Mouse (Mus musculus) forebrain, postnatal 0 days (tissue): ENCODE results near the gene Gm3233. TPM values are rescaled to one million over a fixed set of nuclear protein-coding genes. Genes with fewer than 3 reads are reported as not detected.
"Not testable (repeated sequence)": the region's sequence is repeated elsewhere in the genome, so short reads cannot be mapped to it uniquely, and the experiment has no call there.

Experiments used
- ATAC-seq: fragments of 200-750 bp; cut with Nextera tagmentation; 2 replicates; pipeline ENCODE4 v1.8.0; 2017; ENCODE audit warnings: mild to moderate bottlenecking, moderate library complexity
- DNase-seq: peaks from one replicate; pipeline ENCODE4 v3.0.0-alpha.2; 2015
- H3K27ac ChIP-seq: fragments of 300-500 bp; sonication (generic); 2 replicates; pipeline ENCODE4 v1.5.1; 2014; ENCODE audit warnings: low read depth, mild to moderate bottlenecking, antibody characterized with exemption, low read length, moderate library complexity, mixed read lengths
- H3K27me3 ChIP-seq: fragments of 300-500 bp; sonication (generic); 2 replicates; pipeline ENCODE4 v1.6.1; 2014; ENCODE audit warnings: mild to moderate bottlenecking, low read length, mixed read lengths; ENCODE audit not compliant: insufficient read depth
- H3K36me3 ChIP-seq: fragments of 300-500 bp; sonication (generic); 2 replicates; pipeline ENCODE4 v1.6.1; 2014; ENCODE audit warnings: mild to moderate bottlenecking, moderate library complexity; ENCODE audit not compliant: insufficient read depth
- H3K4me1 ChIP-seq: fragments of 300-500 bp; sonication (generic); 2 replicates; pipeline ENCODE4 v1.6.1; 2014; ENCODE audit warnings: antibody characterized with exemption; ENCODE audit not compliant: insufficient read depth
- H3K4me2 ChIP-seq: fragments of 300-500 bp; sonication (generic); 2 replicates; pipeline ENCODE4 v1.6.1; 2014; ENCODE audit warnings: low read depth, mild to moderate bottlenecking, moderate library complexity
- H3K4me3 ChIP-seq: fragments of 300-500 bp; sonication (generic); 2 replicates; pipeline ENCODE4 v1.5.1; 2014; ENCODE audit warnings: low read depth, low read length, mixed read lengths
- H3K9ac ChIP-seq: fragments of 300-500 bp; sonication (generic); 2 replicates; pipeline ENCODE4 v1.6.1; 2014; ENCODE audit warnings: mild to moderate bottlenecking
- H3K9me3 ChIP-seq: fragments of 300-500 bp; sonication (generic); 2 replicates; pipeline ENCODE4 v1.6.1; 2016; ENCODE audit warnings: low read length
- CTCF ChIP-seq: sonication (generic); IDR thresholded peaks from 2 replicates; pipeline ENCODE4 v1.5.1; 2016; ENCODE audit warnings: antibody characterized with exemption, control low read depth, low read depth
- WGBS: fragments of 180-500 bp; shearing (Covaris S2); extraction: QIAGEN DNeasy Blood & Tissue Kit; methylation state at CpG from one replicate; pipeline ENCODE4 v1.1.7; 2014; 5-methylcytosine and 5-hydroxymethylcytosine counted together
- polyA plus RNA-seq: library from polyadenylated mRNA; unstranded; fragments of >200 nt; fragmentation: Nextera tagmentation; extraction: Ambion mirVana; gene quantifications from 2 replicates; pipeline ENCODE4 v1.2.1, GENCODE M21; 2015
- total RNA-seq: library from RNA; depleted of rRNA; stranded (reverse); fragments of >200 nt; gene quantifications from 2 replicates; pipeline ENCODE4 v1.2.3, GENCODE M21; 2014; rRNA removed

Gene Gm3233
- total RNA-seq, result not detected in 2 replicates
- polyA plus RNA-seq, result not detected in 2 replicates

DNA sequence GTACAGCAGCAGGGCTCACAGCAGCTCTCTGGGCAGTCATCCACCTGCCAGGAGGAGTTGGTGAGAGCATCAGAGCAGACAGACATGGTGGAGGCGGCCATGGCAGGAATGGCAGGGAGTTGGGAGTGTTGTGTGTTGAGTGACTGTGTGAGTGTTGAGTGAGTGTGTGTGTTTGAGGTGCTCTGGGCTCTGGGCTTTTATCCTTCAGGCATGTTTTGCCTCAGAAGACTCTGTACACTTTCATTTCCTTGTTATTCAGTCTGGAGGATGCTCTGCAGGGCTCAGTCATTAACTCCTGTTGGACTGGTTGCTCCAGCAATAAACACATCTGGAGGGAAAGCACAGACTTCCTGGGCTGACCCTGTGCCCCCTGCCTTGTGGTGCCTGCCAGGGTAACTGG is at the start of gene Gm3233:
Gm3233 (minus strand) TSS at position 101 of the 400 bp plus-strand sequence.
- not testable (repeated sequence) for H3K9me3 ChIP-seq, H3K27ac ChIP-seq, ATAC-seq, H3K4me2 ChIP-seq, H3K4me1 ChIP-seq, H3K36me3 ChIP-seq, H3K9ac ChIP-seq, H3K27me3 ChIP-seq, DNase-seq, H3K4me3 ChIP-seq
- WGBS, result no CpG with 5 or more reads among the region's 1 CpGs

DNA sequence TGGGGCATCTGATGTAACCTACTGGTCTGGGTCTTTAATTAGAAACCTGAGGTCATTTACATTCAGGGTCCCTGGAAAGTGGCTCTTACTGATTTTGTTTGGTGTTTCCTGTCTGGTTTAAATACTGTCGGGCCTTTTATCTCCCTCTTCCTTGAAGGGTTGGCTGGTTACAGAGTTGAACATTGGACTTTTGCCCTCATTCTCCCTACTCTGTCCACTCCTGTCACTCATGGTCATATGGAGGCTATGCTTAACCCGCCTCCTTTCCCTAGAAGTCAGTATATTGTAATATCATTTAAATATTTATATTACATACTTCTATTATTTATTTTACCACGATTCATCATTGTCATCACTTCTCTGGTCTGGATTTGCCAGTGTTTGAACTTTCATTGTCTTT is 44.6 kb upstream of the Gm3233 start:
- Histone ChIP-seq H3K9me3 (no peaks in the 10 kb centered on the region), H3K27me3 (no peaks in the 10 kb centered on the region), H3K4me2 (no peak overlapping the region), H3K4me1 (no peaks in the 10 kb centered on the region), H3K36me3 (no peaks in the 10 kb centered on the region), H3K4me3 (no peak overlapping the region), H3K27ac (no peak overlapping the region), H3K9ac (no peak overlapping the region)
- TF ChIP-seq CTCF, result no peak
- WGBS, result 78% methylated on average over 3 of the region's 3 CpGs
- DNase-seq (no peak), ATAC-seq (no peak)

DNA sequence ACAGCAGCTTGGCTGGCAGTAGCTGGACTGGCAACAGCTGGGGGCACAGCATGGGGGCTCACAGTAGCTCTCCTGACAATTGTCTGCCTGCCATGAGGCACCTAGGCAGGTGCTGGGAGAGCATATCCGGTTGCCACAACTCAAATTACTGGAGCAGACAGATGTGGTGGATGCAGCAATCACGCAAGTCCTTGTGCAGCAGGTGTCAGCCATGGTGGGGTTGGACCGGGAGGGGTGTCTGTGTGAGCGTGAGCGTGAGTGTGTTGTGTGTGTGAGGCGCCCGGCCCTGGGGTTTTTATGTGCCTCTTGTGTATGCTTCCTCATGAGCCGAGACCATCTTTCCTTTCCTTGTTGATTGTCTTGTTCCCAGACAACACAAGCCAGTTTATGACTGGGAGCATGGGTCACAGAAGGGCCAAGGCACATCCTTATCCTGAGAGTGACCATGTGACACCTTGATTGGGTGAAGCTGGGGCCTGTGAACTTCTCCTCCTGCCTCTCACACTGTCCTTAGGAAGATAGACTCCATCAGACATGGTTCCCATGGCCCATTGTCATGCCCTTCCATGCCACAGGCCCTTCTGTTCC is 39.5 kb upstream of the Gm3233 start, which contains the start of gene Gm19668:
Gm19668 (minus strand) TSS at position 213 of the 588 bp plus-strand sequence.
- Histone ChIP-seq H3K36me3 (no peaks in the 10 kb centered on the region), H3K27me3 (no peaks in the 10 kb centered on the region), H3K4me3 (no peak within 1 kb of the TSS), H3K27ac (no peak within 1 kb of the TSS), H3K9me3 (no peaks in the 10 kb centered on the region), H3K9ac (no peak within 1 kb of the TSS), H3K4me2 (no peak within 1 kb of the TSS), H3K4me1 (no peaks in the 10 kb centered on the region)
- TF ChIP-seq CTCF, result no peak
- ATAC-seq, result no peak
- WGBS, result 61% methylated on average over 8 of the region's 8 CpGs
- DNase-seq, result no peak

DNA sequence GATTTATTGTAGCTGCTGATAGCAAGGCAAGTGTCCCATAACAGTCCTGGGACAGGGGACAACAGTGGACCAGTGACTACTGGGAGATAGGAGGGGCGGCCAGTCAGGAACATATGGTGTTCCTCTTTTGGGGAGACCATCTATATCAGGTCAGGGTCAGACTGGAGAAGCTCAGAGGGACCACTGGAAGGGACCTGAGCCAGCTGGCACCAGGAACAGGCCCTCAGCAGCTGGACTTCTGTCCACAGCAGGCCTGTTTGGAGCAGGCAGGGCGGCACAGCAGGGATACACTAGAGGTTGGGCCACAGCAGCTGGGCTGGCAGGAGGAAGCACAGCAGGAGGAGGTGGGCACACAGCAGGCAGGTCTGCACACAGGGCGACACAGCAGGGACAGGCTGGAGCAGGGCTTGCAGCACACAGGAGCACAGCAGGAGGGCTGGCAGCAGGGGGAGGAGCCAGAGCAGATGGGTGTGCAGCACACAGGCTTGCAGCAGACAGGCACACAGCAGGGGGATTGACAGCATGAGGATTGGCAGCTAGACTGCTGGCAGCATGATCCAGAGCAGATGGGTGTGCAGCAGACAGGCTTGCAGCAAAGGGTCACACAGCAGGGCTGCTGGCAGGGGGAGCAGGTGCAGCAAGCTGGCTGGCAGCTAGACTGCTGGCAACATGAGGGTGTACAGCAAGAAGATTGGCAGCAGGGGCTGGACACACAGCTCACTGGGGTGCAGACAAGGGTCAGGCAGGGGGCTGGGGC is 38.9 kb upstream of the Gm3233 start:
- 54% methylated on average over 2 of the region's 3 CpGs for WGBS
- not testable (repeated sequence) for H3K4me1 ChIP-seq, H3K27ac ChIP-seq, H3K27me3 ChIP-seq, H3K4me2 ChIP-seq, DNase-seq, H3K9ac ChIP-seq, H3K36me3 ChIP-seq, ATAC-seq, H3K9me3 ChIP-seq, H3K4me3 ChIP-seq

DNA sequence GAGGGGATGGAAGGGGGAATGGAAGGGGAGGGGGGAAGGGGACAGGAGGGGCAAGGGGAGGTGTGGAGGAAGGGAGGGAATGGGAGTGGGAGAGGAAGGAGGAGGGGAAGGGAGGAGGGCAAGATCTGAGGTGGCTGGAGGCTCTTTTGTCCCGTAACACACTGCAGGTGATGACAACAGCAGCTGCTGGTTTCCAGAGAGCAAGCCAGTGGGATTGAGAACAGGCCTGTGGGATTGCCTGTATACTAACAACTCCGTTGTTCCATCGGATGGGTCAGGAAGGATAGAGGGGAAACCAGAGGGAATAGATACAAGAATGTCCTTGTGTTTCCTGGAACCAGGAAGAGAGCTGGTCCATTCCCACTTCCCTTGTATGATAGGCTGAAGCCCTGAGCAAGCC is 38.2 kb upstream of the Gm3233 start:
- 12% methylated on average over 3 of the region's 3 CpGs for WGBS
- Histone ChIP-seq H3K4me3 (no peak overlapping the region), H3K4me2 (no peak overlapping the region), H3K9ac (no peak overlapping the region), H3K27me3 (no peaks in the 10 kb centered on the region), H3K4me1 (no peaks in the 10 kb centered on the region), H3K9me3 (no peaks in the 10 kb centered on the region), H3K36me3 (no peaks in the 10 kb centered on the region), H3K27ac (no peak overlapping the region)
- TF ChIP-seq CTCF, result no peak
- no peak for DNase-seq
- no peak for ATAC-seq

DNA sequence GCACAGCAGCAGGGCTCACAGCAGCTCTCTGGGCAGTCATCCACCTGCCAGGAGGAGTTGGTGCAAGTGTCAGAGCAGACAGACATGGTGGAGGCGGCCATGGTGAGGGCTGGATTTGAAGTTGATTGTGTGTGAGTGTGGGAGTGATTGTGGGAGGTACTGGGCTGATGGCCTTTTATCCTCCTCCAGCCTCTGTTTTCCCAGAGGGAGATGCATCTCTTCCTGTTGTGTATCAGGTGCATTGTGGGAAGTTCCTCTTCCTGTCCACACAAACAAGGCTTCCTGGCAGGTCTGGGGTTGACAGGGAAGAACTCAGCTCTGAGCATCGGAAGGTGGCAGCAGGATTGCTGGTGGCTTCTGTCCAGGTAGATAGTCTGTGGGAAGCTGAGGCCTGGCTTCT is 35.5 kb upstream of the Gm3233 start, which contains the start of gene Gm9639:
Gm9639 (minus strand) TSS at position 101 of the 400 bp plus-strand sequence.
- no peak for ATAC-seq
- Histone ChIP-seq H3K9me3 (no peaks in the 10 kb centered on the region), H3K27me3 (no peaks in the 10 kb centered on the region)

DNA sequence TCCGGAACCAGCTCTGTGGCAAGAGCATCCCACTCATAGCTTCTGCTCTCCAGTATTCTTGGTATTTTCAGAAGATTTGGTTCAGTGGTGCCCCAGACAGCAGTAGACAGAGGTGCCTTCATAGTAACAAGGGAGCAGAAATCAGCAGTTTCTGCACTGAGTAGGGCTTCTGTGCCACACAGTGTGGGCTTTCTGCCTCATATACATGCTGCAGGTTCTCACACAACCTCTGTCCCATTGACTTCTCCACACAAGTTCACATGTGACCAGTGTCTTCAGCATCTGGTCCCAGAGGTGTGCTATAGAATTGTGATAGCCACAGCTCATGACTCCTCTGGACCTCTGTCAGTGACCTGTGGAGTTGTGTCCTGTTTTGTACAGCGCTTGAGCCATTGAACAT is 29.1 kb upstream of the Gm3233 start:
- ATAC-seq (no peak), DNase-seq (no peak)
- no peaks in the 10 kb centered on the region for H3K27me3 ChIP-seq
- no peak overlapping the region for H3K27ac ChIP-seq
- H3K4me2 ChIP-seq, result no peak overlapping the region
- WGBS, result 83% methylated on average over 2 of the region's 2 CpGs
- H3K4me3 ChIP-seq, result no peak overlapping the region
- no peaks in the 10 kb centered on the region for H3K4me1 ChIP-seq
- no peaks in the 10 kb centered on the region for H3K36me3 ChIP-seq
- H3K9me3 ChIP-seq, result no peaks in the 10 kb centered on the region
- H3K9ac ChIP-seq, result no peak overlapping the region
- TF ChIP-seq CTCF, result no peak

More for the DNA sequence above, 35.5 kb upstream of the Gm3233 start, which contains the start of gene Gm9639:
- no peaks in the 10 kb centered on the region for H3K36me3 ChIP-seq
- H3K4me1 ChIP-seq, result no peaks in the 10 kb centered on the region
- no peak within 1 kb of the TSS for H3K27ac ChIP-seq
- H3K4me3 ChIP-seq, result no peak within 1 kb of the TSS
- no peak for TF ChIP-seq CTCF
- H3K9ac ChIP-seq, result no peak within 1 kb of the TSS
- DNase-seq, result no peak
- no peak within 1 kb of the TSS for H3K4me2 ChIP-seq
- 48% methylated on average over 2 of the region's 2 CpGs for WGBS

DNA sequence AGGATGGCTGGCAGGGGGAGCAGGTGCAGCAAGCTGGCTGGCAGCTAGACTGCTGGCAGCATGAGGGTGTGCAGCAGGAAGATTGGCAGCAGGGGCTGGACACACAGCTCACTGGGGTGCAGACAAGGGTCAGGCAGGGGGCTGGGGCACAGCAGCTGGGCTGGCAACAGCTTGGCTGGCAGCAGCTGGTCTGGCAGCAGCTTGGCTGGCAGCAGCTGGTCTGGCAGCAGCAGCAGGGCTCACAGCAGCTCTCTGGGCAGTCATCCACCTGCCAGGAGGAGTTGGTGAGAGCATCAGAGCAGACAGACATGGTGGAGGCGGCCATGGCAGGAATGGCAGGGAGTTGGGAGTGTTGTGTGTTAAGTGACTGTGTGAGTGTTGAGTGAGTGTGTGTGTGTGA is 28.4 kb upstream of the Gm3233 start, which contains the start of gene Gm7137:
Gm7137 (minus strand) TSS at position 325 of the 400 bp plus-strand sequence.
- H3K4me1 ChIP-seq, H3K9ac ChIP-seq, ATAC-seq, H3K4me2 ChIP-seq, H3K9me3 ChIP-seq, H3K27ac ChIP-seq, H3K36me3 ChIP-seq, DNase-seq, H3K27me3 ChIP-seq, H3K4me3 ChIP-seq: not testable (repeated sequence)
- 67% methylated on average over 1 of the region's 1 CpGs for WGBS

DNA sequence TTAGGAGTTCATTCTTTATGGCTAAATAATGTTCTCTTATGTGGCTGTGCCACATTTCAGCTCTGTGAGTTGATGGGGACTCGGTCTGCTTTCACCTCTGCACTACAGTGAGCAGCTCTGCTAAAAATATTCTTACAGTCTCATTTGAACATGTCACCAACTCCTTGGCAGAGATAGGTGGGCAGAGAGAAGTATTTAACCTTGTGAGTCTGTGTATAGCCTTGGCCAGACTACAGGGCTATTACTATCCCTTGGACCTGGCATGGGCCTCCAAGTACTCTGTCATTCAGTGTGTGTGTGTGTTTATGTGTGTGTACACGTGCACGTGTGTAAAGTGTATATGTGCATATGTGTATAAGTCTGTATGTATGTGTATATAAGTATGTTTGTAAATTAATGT is 23.9 kb upstream of the Gm3233 start:
- DNase-seq, H3K36me3 ChIP-seq, H3K27me3 ChIP-seq, H3K4me2 ChIP-seq, H3K4me3 ChIP-seq, H3K9ac ChIP-seq, H3K9me3 ChIP-seq, H3K4me1 ChIP-seq, H3K27ac ChIP-seq, ATAC-seq: not testable (repeated sequence)
- WGBS, result 67% methylated on average over 1 of the region's 3 CpGs

DNA sequence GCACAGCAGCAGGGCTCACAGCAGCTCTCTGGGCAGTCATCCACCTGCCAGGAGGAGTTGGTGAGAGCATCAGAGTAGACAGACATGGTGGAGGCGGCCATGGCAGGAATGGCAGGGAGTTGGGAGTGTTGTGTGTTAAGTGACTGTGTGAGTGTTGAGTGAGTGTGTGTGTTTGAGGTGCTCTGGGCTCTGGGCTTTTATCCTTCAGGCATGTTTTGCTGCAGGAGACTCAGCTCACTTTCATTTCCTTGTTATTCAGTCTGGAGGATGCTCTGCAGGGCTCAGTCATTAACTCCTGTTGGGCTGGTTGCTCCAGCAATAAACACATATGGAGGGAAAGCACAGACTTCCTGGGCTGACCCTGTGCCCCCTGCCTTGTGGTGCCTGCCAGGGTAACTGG is 23.0 kb upstream of the Gm3233 start, which contains the start of gene Gm3250:
Gm3250 (minus strand) TSS at position 101 of the 400 bp plus-strand sequence.
- no CpG with 5 or more reads among the region's 1 CpGs for WGBS
- H3K27me3 ChIP-seq, H3K36me3 ChIP-seq, DNase-seq, H3K9me3 ChIP-seq, ATAC-seq, H3K4me3 ChIP-seq, H3K9ac ChIP-seq, H3K27ac ChIP-seq, H3K4me1 ChIP-seq, H3K4me2 ChIP-seq: not testable (repeated sequence)
